Mouse (Mus musculus): ENCODE data around the gene Utrn. TPM values are rescaled to one million over a fixed set of nuclear protein-coding genes. Genes with fewer than 3 reads are reported as not detected.

The Utrn gene
- polyA plus RNA-seq, 1 experiment from 2014 or later = 20.3 TPM

DNA sequence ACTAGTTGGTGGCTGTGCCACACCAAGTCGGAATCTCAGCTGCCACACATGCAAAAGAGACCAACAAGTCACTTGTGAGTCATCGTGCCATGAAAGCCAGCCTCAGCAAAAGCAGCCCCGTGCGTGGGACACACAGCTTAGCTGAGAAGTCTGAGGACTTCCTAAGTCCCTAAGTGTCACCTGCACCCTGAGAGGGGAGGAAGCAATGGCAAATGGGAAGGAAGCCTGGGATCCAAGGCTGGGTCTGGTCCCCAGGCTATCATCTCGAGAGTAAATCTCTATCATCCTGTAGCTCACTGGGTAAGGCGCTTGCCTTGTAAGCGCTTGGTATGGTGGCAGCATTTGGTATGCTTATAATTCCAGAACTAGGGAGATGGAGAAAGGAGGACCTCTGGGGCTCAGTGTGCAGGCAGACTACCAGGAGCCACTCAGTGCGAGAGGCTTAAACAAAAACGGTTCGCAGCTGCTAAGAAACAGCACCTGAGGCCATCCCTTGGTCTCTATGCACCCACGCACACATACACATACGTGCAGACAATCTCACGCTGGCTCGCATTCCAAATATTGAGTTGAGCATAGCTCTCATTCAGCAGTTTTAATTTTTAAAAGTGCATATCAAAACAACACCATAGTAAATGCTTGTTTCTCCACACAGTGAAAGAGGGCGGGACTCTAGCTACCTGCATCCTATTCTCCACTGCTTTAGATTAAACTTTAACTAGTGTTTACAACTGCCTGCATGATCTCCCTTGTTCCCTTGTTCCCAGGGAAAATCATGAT, 16.6 kb downstream of the Utrn start:
- Histone ChIP-seq H3K27ac (ENCODE audit: low read length) (no peak overlapping the region), H3K4me2 (ENCODE audit: low read length) (no peak overlapping the region), H3K4me1 (replicated peaks; ENCODE audit: control insufficient read depth, insufficient read depth, low read length) (no peaks in the 10 kb centered on the region), H3K36me3 (ENCODE audit: control insufficient read depth, insufficient read depth) (no peaks in the 10 kb centered on the region), H3K4me3 (replicated peaks; ENCODE audit: low read length) (no peak overlapping the region), H3K9me3 (ENCODE audit: control insufficient read depth, low read length) (no peaks in the 10 kb centered on the region), H3K9ac (replicated peaks; ENCODE audit: low read depth, low read length) (no peak overlapping the region), H3K27me3 (replicated peaks; ENCODE audit: control insufficient read depth, insufficient read depth, low read length) (no peaks in the 10 kb centered on the region)
- 92% methylated on average over 15 of the region's 15 CpGs for WGBS
- no peak for ATAC-seq

DNA sequence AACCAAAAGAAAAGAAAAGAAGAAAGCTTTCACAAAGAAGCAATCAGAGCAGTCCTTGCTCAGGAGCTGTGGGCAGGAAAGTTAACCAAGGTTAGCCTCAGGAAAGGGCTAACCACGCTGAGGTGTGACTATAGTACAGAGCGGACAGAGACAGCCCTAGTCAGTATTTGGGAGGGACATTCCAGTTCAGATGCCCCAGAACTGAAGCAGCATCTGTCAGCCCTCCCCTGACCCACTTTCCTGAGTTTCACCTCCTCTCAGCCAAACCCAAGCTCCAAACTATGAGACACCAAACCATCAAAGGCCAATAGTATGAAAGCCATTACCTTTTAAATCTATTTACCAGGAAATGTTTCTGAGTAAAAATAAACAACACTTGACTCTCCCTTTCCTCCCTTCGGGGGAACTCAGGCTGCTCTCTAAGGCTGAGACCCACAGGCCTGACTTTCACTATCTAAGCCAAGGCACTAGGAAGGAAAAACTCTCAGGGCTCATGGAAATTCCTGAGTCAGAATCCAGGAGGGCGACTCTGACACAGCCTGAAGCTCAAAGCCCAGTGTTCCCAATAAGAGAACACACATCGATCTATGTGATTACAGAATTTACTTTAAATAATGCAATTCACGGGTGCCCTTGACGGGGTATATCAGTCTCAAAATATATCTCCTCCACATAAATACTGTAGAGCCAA, 18.2 kb downstream of the Utrn start:
- Histone ChIP-seq H3K4me3 (replicated peaks; ENCODE audit: low read length) (no peak overlapping the region), H3K27me3 (replicated peaks; ENCODE audit: control insufficient read depth, insufficient read depth, low read length) (no peaks in the 10 kb centered on the region), H3K4me2 (ENCODE audit: low read length) (no peak overlapping the region), H3K4me1 (replicated peaks; ENCODE audit: control insufficient read depth, insufficient read depth, low read length) (no peaks in the 10 kb centered on the region), H3K27ac (ENCODE audit: low read length) (no peak overlapping the region), H3K9me3 (ENCODE audit: control insufficient read depth, low read length) (no peaks in the 10 kb centered on the region), H3K9ac (replicated peaks; ENCODE audit: low read depth, low read length) (no peak overlapping the region), H3K36me3 (ENCODE audit: control insufficient read depth, insufficient read depth) (no peaks in the 10 kb centered on the region)
- WGBS = 89% methylated on average over 7 of the region's 7 CpGs
- ATAC-seq = no peak

DNA sequence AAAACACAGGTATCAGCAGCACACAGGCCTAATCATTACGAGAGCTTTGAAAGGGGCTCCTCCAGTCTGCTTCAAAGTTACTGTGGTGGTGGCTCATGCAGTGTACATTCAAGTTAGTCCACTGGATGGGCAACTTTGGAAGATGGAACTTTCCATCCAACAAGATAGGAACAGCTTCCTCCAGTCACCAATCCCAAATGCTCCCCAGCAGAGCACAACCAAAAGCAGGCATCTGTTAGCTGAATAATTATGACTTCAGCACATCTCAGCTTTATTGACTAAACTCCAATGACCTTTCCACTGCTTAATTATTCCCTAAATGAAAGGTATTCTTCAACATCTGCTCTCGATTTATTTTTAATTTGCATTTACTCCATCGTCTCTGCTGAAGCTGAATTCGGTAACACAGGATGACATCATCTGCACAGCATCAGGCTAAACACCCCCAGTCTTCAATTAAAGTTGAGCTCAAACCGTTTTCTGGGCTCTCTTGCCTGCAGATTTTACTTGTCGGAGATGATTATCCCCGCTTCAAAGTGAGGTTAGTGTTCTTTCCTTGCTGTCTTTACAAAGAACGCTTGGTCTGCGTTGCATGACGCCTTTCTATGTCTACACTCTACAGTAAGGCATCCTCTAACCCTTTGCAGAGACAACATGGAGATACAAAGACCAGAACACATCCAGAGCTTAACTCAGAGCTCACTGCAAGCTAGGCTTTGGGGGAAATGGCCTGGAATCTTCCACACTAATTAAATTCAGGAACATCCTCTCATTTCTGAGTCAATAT, 20.6 kb downstream of the Utrn start:
- 50% methylated on average over 10 of the region's 10 CpGs for WGBS

DNA sequence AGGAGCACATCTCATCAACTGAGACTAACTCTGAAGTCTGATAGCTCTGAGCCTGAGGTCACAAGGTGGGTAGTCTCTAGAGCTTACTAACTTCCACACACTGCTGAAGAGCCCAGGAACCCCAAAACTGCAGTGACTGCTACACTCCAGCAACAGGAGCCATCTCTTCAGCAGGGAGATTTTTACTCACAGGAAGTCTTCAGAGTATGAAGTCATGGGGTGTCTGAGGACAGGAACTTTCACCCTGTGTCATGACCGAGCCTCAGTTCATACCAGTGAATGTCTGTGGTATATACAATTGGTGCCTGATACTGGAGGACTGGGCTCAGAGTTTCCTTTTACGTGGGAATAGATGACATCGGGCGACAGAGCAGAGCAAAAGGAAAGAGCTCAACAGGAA, 26.6 kb downstream of the Utrn start:
- no peaks in the 10 kb centered on the region for H3K9me3 ChIP-seq (ENCODE audit: control insufficient read depth, low read length)
- no peak overlapping the region for H3K9ac ChIP-seq (replicated peaks; ENCODE audit: low read depth, low read length)
- H3K27ac ChIP-seq (ENCODE audit: low read length) = no peak overlapping the region
- H3K4me1 ChIP-seq (replicated peaks; ENCODE audit: control insufficient read depth, insufficient read depth, low read length) = no peaks in the 10 kb centered on the region
- 95% methylated on average over 4 of the region's 4 CpGs for WGBS
- no peak overlapping the region for H3K4me3 ChIP-seq (replicated peaks; ENCODE audit: low read length)
- no peak overlapping the region for H3K4me2 ChIP-seq (ENCODE audit: low read length)
- ATAC-seq = no peak
- H3K36me3 ChIP-seq (ENCODE audit: control insufficient read depth, insufficient read depth) = no peaks in the 10 kb centered on the region
- H3K27me3 ChIP-seq (replicated peaks; ENCODE audit: control insufficient read depth, insufficient read depth, low read length) = no peaks in the 10 kb centered on the region

More for the DNA sequence above, 20.6 kb downstream of the Utrn start:
- Histone ChIP-seq H3K4me1 (replicated peaks; ENCODE audit: control insufficient read depth, insufficient read depth, low read length) (no peaks in the 10 kb centered on the region), H3K9me3 (ENCODE audit: control insufficient read depth, low read length) (no peaks in the 10 kb centered on the region), H3K4me3 (replicated peaks; ENCODE audit: low read length) (no peak overlapping the region), H3K27ac (ENCODE audit: low read length) (no peak overlapping the region), H3K4me2 (ENCODE audit: low read length) (no peak overlapping the region), H3K27me3 (replicated peaks; ENCODE audit: control insufficient read depth, insufficient read depth, low read length) (no peaks in the 10 kb centered on the region), H3K9ac (replicated peaks; ENCODE audit: low read depth, low read length) (no peak overlapping the region), H3K36me3 (ENCODE audit: control insufficient read depth, insufficient read depth) (no peaks in the 10 kb centered on the region)
- ATAC-seq = no peak

DNA sequence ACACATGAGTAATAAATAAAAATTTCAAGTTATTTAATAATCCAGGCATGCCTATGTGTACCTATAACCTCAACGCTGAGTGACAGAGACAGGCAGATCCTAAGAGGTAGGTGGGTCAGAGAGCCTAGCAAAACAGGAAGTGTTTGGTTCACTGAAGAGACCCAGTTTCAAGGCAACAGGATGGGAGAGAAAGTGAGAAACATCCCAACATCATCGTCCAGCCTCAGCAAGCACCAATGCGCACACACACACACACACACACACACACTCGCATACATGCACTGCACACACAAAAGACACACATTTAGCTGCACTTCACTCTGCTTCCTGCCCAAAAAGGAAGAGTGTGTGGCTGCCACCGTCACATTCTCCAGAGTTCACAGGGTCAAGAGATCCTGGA, 27.7 kb downstream of the Utrn start:
- Histone ChIP-seq H3K9ac (replicated peaks; ENCODE audit: low read depth, low read length) (no peak overlapping the region), H3K4me2 (ENCODE audit: low read length) (no peak overlapping the region), H3K36me3 (ENCODE audit: control insufficient read depth, insufficient read depth) (no peaks in the 10 kb centered on the region), H3K4me3 (replicated peaks; ENCODE audit: low read length) (no peak overlapping the region), H3K27ac (ENCODE audit: low read length) (no peak overlapping the region), H3K4me1 (replicated peaks; ENCODE audit: control insufficient read depth, insufficient read depth, low read length) (no peaks in the 10 kb centered on the region), H3K27me3 (replicated peaks; ENCODE audit: control insufficient read depth, insufficient read depth, low read length) (no peaks in the 10 kb centered on the region), H3K9me3 (ENCODE audit: control insufficient read depth, low read length) (no peaks in the 10 kb centered on the region)
- WGBS = 84% methylated on average over 5 of the region's 5 CpGs
- no peak for ATAC-seq

GRCm38 (mm10) chr10:12837636-12838035, 31.5 kb downstream of the Utrn start:
- WGBS = 59% methylated on average over 1 of the region's 1 CpGs
- Histone ChIP-seq H3K27me3 (replicated peaks; ENCODE audit: control insufficient read depth, insufficient read depth, low read length) (no peaks in the 10 kb centered on the region), H3K4me1 (replicated peaks; ENCODE audit: control insufficient read depth, insufficient read depth, low read length) (no peaks in the 10 kb centered on the region), H3K27ac (ENCODE audit: low read length) (no peak overlapping the region), H3K9me3 (ENCODE audit: control insufficient read depth, low read length) (no peaks in the 10 kb centered on the region), H3K36me3 (ENCODE audit: control insufficient read depth, insufficient read depth) (no peaks in the 10 kb centered on the region), H3K4me3 (replicated peaks; ENCODE audit: low read length) (no peak overlapping the region), H3K4me2 (ENCODE audit: low read length) (no peak overlapping the region), H3K9ac (replicated peaks; ENCODE audit: low read depth, low read length) (no peak overlapping the region)
- ATAC-seq = no peak

- Histone ChIP-seq H3K9ac (replicated peaks; ENCODE audit: low read depth, low read length) (no peak overlapping the region), H3K27ac (ENCODE audit: low read length) (no peak overlapping the region), H3K4me2 (ENCODE audit: low read length) (no peak overlapping the region), H3K9me3 (ENCODE audit: control insufficient read depth, low read length) (no peaks in the 10 kb centered on the region), H3K4me1 (replicated peaks; ENCODE audit: control insufficient read depth, insufficient read depth, low read length) (no peaks in the 10 kb centered on the region), H3K36me3 (ENCODE audit: control insufficient read depth, insufficient read depth) (no peaks in the 10 kb centered on the region), H3K27me3 (replicated peaks; ENCODE audit: control insufficient read depth, insufficient read depth, low read length) (no peaks in the 10 kb centered on the region), H3K4me3 (replicated peaks; ENCODE audit: low read length) (no peak overlapping the region)
- no peak for ATAC-seq
- WGBS = 89% methylated on average over 14 of the region's 14 CpGs
Observed at GRCm38 (mm10) chr10:12836048-12836816, 32.9 kb downstream of the Utrn start.

DNA sequence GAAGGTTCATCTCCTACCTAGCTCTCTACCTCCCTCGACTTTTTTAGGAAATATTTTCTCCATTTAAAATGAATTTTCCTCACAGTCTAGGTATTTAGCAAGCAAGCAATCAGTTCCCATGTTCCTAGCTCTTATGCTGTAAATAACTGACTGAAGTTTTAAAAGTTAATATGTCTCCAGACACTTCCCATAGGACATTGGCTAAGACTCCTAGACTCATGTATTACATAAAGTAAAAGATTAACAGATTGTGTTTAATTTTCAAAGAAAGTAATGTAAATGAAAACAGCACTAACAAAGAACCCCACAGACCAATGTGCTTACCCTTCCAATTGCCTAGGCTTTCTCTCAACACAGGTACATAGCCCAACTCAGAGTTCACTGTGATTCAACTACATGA, 35.0 kb downstream of the Utrn start:
- 63% methylated on average over 1 of the region's 1 CpGs for whole genome bisulfite sequencing
- H3K9me3 ChIP-seq (ENCODE audit: control insufficient read depth, low read length) = no peaks in the 10 kb centered on the region

DNA sequence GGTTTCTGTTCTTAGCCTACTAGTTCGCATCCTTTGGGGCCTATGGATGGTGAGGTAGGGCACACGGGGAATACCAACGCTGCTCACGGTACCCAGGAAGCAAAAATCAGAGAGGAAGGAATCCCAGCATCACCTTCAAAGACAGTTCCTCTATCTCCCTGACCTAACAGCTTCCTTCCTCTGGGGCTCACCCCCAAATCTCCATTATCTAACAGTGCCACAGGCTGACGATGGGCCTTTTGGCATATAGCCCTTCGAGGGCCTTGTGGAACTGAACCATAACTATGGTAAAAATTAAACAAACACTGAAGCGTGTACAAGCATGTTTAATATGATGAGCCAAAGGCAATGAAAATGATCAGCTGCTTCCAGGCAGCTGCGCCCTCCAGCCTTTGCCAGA, 37.0 kb downstream of the Utrn start:
- WGBS = 87% methylated on average over 8 of the region's 8 CpGs
- Histone ChIP-seq H3K27me3 (replicated peaks; ENCODE audit: control insufficient read depth, insufficient read depth, low read length) (no peaks in the 10 kb centered on the region), H3K9me3 (ENCODE audit: control insufficient read depth, low read length) (no peaks in the 10 kb centered on the region), H3K9ac (replicated peaks; ENCODE audit: low read depth, low read length) (no peak overlapping the region), H3K4me2 (ENCODE audit: low read length) (no peak overlapping the region), H3K36me3 (ENCODE audit: control insufficient read depth, insufficient read depth) (no peaks in the 10 kb centered on the region), H3K4me1 (replicated peaks; ENCODE audit: control insufficient read depth, insufficient read depth, low read length) (0 out of 2 replicates have a peak, but pooled peaks cover 2% of the 10 kb centered on the region), H3K27ac (ENCODE audit: low read length) (no peak overlapping the region), H3K4me3 (replicated peaks; ENCODE audit: low read length) (no peak overlapping the region)
- ATAC-seq = no peak

More for the DNA sequence above, 35.0 kb downstream of the Utrn start:
- Histone ChIP-seq H3K9ac (replicated peaks; ENCODE audit: low read depth, low read length) (no peak overlapping the region), H3K27ac (ENCODE audit: low read length) (no peak overlapping the region), H3K4me1 (replicated peaks; ENCODE audit: control insufficient read depth, insufficient read depth, low read length) (no peaks in the 10 kb centered on the region), H3K4me3 (replicated peaks; ENCODE audit: low read length) (no peak overlapping the region), H3K27me3 (replicated peaks; ENCODE audit: control insufficient read depth, insufficient read depth, low read length) (no peaks in the 10 kb centered on the region), H3K36me3 (ENCODE audit: control insufficient read depth, insufficient read depth) (no peaks in the 10 kb centered on the region), H3K4me2 (ENCODE audit: low read length) (no peak overlapping the region)
- no peak for ATAC-seq
